Mouse (Mus musculus) thymus, postnatal 25 days (tissue): ENCODE measurements around the gene Sectm1a.
"Not testable (repeated sequence)": the region's sequence is repeated elsewhere in the genome, so short reads cannot be mapped to it uniquely, and the experiment has no call there.

ENCODE experiments used
- DNase-seq: peaks from one replicate; pipeline ENCODE4 v3.0.0; 2022

Sectm1a gene

DNA sequence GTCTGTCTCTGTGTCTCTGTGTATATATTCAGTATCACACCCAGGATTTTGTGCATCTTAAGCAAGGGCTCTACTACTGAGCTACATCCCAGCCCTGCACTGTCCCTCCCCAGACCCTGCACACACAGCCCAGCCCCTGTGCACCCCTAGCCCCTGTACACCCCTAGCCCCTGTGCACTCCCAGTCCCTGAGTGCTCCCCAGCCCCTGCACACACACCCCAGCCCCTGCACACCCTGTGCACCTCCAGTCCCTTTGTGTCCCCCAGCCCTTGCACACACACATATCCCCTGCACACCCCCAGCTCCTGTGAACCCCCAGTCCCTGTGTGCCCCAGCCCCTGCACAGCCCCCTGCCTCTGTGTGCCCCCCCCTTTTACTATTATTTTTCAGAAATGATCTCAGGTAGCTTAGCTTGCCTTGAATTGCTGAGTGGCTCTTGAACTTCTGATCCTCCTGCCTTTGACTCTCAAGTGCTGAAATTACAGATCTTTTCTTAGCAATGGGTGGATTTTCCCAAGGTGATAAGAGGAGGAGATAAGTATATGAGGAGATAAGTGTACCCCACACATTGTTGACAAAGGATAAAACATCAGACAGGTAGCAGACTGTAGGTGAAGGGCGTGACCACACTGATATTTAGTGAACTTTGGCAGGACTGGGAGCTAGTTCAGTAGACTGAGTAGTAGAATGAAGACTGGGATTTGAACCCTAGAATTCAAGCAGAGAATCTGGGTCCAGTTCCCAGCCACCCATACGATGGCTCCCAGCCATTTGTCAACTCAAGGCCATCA is 8.9 kb upstream of the Sectm1a start:
- DNase-seq, result no peak

DNA sequence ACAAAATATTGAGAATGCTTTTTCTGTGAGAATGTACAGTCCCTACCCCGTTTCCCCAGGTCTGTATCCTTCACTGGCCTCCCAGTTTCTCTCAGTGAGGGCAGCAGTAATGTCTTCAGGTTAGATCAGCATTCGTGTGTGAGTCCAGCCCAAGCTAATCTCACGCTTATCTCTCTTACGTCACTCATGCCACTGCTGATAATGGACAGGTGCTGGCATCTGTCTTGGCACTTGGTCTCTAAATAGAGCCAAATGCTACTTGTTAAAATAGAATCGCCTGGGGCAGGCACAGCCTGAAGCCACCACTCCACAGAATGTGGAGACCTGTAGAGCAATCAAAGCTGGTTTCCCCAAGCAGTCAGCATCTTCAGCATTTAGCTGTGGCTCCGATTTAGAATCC is 8.0 kb upstream of the Sectm1a start:
- no peak for DNase-seq

DNA sequence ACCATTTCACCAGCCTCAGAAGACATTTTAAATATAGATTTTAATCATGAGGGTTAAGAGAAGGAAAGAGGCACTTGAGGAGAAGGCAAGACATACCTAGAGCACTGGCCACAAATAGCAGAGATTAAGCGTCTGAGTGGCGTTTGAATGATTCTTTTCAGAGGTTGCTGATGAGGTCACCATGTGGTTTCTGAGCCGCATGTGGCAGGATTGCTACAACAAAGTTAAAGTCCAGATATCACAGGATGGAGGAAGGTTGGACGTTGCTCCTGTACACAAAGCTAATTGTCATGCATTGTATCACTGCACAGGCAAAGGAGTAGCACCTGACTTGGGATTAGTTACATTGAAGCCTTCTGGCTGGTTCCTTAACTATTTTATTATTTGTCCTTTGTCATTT is 5.3 kb upstream of the Sectm1a start:
- no peak for DNase-seq

DNA sequence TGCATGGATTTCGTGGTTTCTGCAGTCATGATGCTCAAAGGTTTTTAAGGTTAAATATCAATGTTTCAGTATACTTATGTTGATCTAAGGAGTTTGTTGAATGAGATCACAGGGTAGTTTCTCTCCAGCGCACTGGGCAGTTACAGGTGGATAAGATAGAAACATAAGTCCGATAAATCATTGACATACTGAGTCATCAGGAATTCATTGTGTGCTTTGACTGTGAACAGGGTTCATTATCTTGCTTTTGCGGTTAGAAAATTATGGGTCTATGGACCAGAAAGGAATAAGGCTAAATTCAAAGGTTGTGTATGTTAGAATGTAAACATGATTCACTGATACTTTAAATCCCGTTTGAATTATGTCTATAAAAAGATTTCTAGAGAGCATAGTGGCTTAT is 4.2 kb upstream of the Sectm1a start:
- no peak for DNase-seq

DNA sequence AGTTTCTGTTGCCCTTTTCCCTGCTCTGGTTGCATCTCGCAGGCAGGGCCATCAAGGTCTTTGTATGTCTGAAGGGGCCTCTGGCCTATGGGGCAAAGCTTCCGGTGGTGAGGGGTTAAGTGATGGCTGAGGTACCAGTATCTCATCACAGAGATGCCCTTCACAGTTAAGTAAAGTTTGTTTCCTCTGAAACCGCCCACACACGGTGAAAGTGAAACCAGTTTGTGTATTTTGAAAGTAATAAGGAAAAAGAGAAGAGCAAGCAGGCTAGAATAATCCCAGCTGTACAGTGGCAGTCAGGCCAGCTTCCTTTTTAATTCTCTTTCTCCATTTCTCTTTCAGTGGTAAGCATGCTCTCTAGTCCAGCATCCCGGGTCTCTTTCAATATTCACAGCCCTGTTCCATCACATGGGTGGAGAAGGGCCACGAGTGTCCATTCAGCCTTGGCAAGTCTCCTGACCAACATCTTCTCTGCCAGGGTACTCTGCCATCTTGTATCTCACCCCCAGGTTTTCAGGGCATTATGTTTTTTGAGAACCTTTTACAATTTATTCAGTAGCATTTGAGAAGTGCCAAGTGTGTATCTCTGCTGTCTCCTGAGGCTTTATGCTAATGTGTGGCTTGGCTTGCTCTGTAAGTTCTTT is 2.0 kb upstream of the Sectm1a start:
- peak; percentile 44 for DNase-seq

DNA sequence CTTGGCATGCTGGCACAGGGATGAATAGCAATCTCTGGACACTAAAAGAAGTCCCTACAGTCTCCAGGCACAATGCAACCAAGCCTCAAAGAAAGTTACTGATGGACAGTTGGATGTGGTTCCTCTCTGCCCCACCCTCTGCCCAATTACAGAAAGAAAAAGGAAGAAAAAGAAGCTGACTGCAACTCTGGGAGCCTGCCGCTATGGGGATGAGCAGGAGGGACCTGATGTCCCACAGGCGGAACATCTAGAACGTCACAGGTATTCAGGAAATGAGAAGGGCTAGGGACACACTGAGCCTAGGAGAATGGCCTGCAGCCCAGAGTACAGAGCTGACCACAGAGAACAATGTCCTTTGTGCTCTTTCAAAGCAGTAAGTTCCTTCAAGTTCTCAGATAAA is 1.2 kb upstream of the Sectm1a start:
- no peak for DNase-seq

DNA sequence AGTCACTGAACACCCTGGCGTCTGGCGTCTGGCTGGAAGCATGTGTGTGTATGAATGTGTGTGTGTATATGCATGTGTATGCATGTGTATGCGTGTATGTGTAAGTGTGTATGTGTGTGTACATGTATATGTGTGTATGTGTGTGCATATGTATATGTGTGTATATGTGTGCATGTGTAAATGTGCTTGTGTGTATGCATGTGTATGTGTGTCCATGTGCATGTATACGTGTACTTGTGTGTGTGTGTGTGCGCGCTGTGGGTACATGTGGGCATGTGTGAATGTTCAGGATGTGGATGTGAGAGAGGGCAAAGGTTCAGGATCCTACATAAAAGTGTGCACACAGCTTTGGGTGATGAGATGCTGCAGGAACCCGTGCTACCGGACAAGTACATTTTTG is 690 bp downstream of the Sectm1a start:
- DNase-seq, result no peak

DNA sequence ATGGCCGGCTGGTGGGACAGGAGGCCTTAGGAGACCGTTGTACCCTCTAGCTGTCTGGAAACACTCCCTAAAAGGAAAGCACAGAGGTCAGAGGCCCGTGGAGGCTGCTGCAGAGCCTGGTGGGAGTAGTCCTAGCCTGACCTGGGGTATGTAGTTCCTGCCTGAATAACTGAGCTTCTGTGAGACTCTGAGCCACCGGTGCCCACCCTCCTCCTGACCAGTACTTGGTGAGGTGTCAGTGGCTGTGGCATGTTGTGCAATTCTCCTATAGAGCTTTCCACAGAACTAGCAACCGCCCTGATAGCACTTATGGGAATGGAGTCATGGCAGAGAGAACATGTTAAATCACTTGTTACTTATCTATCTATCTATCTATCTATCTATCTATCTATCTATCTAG is 5.4 kb downstream of the Sectm1a start:
- no peak for DNase-seq

DNA sequence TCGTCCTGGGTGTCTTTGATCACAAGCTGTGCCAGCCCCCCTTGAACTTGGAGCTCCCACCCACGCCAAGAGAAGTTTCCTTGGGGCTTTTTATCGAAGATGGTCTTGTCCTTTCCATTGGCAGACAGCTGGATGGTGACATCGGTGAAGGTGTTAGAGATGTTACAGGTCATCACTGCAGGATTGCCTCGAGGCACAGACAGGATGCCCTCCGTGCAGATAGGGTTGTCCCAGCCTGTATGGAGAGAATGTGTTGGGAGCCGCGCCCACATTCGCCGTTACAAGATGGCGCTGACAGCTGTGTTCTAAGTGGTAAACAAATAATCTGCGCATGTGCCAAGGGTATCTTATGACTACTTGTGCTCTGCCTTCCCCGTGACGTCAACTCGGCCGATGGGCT is 11.4 kb downstream of the Sectm1a start:
- not testable (repeated sequence) for DNase-seq

DNA sequence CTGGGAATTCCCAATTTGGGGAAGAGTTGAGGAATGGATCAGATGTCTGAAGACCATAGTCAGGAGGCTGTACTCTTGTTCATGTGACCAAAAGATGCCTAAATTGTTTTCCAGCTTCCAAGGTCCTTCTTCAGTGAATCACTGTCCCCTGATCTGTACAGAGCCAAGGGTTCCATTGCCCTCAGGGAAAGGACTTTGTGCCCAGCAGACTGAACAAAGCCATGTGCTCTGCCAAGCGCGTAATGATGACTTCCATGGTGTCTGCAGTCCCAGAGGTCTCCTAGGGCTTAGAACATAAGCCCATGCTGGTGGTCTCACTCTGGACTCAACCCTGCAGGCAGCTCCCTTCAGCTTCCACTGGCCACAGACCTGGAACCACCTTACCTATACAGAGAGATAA is 13.1 kb downstream of the Sectm1a start:
- no peak for DNase-seq

DNA sequence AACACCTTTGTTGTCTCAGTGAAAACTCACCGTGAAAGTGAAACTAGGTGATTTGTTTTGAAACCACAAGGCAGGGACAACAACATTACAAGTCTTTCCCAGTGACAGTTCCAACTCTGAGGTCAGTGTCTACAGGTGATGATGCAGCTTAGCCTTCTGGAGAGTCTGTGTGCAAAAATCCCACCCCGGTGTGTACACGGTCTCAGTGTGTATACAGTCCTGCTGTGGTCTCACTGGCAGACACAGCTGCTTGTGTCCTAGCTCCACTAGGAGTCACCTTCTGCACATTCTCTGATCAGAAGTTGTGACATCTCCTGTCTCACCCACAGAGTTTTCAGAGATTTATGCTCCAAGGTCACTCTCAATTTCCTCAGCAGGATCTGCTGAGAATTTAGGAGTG is 16.8 kb downstream of the Sectm1a start:
- DNase-seq, result no peak

DNA sequence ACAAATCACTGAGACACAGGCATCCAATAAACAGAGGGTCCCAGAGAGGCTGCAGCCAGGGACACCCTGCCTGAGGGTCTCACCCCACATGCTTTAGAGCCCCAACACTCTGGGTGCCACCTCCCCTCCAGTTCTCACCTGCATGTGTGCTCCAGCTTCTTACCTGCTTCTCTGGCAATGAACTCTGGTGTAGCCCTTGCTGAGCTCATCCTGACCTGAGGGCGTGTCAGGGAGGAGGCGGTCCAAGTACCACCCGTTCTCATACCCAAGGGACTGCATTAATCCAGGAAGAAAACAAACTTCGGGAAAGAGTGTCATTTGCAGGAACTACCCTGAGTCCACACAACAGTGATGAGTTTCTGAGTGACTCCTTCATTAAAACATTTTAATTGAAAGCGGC is 17.6 kb downstream of the Sectm1a start, which contains the start of gene Sectm1b:
Sectm1b (minus strand) TSS at position 191 of the 400 bp plus-strand sequence.
- DNase-seq, result no peak

DNA sequence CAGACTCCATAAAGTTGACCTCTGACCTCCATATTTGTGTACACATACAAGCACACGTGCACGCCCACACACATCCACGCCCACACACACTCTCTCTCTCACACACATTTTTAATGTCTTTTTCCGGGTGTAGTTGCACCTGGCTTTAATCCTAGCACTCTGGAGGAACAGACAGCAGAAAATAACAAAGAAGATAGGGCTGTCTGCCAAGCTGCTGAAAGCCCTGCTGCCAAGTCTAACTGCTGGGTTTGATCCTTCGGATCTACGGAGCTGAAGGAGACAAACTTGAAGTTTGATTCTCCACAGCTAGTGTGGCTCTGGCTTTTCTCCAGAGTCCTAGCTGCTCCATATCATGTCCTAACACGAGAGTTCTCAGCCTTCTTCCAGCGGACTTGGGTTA is 19.4 kb downstream of the Sectm1a start:
- DNase-seq, result no peak

DNA sequence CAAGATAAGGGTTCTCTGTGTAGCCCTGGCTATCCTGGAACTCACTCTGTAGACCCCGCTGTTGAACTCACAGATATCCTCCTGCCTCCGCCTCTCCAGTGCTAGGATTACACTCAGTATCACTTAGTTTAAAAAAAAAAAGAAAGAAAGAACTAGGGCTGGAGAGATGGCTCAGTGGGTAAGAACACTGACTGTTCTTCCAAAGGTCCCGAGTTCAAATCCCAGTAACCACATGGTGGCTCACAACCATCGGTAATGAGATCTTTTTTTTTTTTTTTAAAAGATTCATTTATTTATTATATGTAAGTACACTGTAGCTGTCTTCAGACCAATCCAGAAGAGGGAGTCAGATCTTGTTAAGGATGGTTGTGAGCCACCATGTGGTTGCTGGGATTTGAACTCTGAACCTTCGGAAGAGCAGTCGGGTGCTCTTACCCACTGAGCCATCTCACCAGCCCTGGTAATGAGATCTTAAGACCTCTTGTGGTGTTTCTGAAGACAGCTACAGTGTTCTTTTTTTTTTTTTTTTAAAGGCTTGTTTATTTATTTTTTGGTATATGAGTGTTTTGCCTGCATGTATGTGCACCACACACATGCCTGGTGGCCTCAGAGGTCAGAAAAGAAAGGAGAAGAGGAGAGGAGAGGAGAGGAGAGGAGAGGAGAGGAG is 20.5 kb downstream of the Sectm1a start:
- DNase-seq, result not testable (repeated sequence)

DNA sequence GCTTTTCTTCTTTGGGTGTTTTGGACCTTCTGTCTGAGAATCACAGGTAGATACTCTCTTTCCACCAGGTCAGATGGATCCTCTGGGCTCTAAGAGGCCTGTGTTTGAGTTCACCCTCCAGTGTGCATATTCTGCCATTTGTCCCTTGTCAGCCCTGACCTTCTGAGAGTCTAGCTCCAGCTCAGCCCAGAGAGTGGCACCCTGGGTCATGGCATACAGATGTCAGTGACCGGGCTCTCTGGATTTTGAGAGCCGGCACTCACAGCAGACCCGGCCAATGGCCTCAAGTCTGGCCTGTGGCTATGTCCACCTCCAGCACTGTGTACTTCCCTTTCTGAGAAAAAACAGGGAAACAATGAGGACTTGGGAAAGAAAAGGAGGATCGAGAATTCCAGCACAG is 21.5 kb downstream of the Sectm1a start:
- no peak for DNase-seq

DNA sequence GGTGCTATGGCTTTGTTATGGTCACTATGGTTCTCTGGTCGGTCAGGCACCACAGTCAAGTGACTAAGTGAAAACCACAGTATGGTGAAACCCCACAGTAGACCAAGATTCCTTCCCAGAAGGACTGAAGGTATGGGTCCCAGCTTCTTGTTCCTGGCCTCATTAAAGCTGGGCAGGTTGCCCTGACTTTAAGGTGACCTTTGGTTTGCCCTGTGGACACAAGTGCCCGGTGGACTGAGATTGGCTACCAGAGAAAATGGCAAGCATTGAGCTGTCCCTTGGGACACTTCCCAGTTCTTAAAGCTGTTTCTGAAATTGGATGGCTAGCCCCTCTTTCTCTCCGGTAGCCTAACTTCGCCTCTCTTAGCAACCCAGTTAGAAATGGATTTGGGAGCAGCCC is 22.1 kb downstream of the Sectm1a start:
- no peak for DNase-seq

DNA sequence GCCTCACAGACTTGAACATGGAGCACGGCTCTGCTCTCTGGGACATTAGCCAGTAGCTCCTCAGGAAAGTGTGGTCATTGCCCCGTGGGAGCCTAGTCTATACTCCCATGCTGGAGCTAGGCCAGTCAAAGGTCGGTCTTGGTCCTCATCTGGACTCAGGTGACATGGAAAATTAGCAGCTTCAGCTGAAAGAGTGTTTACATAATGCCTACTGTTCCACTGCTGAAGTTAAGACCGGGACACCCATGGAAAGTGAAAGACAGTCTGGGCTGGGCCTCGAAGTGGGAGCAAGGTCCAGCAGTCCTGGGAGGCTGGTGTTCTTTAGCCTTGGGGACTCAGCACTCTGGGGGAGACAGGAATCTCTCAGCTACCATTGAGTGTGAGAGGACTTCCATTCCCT is 22.9 kb downstream of the Sectm1a start:
- no peak for DNase-seq

DNA sequence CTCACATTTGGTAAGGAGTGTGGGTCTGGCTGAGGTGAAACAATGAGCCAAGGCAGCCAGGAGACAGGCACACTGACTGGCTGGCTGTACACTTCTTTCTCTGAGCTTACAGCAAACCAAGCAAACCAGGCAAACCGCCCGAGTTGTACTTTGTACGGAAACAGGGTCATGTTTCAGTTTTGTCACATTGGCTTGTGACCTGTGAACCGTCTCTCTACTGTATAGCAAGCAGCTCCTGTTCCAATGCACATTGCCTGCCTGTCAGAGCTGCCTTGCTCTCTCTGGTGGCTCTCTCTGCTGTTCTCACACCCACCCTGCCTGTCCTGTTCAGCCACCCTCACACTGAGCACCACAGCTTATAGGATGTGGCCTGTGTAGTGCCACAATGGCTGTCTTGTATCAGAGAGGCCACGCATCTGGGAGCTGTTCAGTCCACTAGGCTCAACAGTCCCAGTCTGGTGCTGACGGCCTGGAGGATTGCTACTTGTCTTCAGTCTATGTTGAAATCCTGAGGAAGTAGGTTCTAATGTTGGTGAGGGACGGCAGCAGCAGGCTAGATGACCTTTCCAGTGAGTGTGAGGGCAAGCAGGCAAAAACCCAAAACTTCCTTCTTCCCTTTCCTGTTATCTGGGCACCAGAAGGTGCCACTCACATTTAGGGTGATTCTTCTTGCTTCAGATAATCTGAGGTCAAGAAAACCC is 24.3 kb downstream of the Sectm1a start:
- DNase-seq, result no peak

DNA sequence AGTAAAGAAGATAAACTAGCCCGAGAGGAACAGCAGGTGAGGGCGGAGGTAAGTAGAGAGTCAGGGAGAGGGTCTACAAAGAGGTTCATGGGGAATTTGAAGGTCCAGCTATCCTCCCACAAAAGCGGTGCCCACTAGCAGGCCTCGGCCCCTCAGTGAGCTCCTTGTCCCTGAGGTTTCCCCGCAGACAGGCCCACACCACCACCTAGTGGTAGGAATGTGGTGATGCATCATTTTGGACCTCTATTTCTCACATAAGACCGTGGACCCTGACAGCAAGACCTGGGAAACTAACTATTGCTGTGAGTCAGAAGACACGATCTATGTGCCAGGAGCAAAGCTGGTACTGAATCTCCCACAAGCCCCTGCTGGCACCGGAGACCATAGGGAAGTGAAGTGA is 27.5 kb downstream of the Sectm1a start:
- peak; percentile 76 for DNase-seq

DNA sequence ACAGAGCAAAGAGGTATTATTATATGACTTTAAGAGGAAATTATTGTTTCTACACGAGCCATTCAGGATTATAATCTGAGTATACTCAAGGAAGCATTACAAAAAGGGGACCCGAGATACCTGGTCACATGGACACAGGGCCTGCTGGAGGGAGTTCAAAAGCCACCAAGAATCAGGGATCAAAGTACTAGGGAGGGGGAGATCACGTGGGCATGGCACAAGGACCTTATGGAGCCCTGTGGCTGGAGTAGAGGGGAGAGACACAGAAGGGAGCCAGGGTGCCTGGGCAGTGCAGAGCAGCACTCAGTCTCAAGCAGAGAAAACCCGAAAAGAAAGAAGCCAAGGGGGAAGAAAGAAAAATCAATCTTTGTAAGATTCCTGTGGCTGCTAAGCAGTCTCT is 28.6 kb downstream of the Sectm1a start:
- DNase-seq, result no peak

DNA sequence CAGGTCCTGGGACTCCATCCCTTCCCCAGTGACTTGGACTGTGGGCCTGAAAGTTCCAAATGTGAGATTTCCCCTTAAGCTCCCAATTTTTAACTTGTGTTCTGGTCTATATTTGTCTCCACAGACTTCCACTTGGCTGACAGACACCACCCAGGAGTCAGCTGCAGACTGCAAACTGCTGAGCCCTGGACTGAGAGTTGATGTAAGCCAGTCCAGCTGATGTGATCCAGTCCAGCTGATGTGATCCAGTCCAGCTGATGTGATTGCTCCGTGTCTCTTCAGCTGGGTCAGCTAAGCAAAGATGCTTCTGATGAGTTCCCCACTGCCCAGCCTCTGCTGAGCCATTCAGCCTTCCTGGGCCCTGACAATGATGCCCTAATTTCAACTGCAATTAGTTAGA is 29.2 kb downstream of the Sectm1a start:
- no peak for DNase-seq

DNA sequence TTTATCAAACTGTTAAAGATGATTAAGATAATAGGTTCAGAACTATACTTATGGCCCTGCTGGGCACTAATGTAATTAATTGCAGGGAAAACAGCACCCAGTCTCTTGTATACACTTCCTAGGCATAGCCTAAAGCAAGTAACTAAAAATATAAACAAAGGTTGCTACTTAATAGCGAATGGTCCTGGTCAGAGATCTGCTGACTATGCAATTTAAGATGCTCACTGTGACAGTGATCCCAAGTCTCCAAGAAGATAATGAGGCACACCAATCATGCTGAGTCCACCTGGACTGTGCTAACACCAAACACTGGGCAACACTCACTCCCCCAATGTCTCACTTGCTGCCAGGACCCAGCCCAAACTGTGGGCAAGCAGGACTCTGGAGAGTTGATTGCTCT is 31.2 kb downstream of the Sectm1a start:
- DNase-seq, result no peak

DNA sequence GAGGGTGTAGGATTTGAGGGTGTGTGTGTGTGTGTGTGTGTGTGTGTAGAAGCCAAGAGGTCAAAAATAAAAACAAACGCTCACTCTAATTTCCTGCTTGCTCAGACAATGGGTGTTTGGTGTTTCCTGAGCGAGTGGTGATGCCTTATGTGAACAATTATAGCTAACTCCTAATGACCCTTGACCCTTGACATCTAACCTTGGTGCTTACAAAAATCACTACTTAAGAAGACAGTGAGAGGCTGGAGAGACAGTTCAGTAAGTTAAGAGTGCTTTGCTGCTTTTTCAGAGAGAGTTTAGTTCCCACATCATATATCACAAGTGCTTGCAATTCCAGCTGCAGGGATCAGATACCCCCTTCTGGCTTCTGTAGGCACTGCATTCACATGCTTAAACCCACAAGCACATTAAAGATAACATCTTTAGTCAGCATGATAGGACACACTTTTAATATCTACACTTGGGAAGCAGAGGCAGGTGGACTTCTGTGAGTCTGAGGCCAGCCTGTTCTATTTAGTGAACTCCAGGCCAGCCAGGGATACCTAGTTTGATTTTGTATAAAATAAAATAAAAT is 33.1 kb downstream of the Sectm1a start:
- DNase-seq, result no peak
